Mouse (Mus musculus): ENCODE measurements around the gene Nfe2l2.

The Nfe2l2 gene

DNA sequence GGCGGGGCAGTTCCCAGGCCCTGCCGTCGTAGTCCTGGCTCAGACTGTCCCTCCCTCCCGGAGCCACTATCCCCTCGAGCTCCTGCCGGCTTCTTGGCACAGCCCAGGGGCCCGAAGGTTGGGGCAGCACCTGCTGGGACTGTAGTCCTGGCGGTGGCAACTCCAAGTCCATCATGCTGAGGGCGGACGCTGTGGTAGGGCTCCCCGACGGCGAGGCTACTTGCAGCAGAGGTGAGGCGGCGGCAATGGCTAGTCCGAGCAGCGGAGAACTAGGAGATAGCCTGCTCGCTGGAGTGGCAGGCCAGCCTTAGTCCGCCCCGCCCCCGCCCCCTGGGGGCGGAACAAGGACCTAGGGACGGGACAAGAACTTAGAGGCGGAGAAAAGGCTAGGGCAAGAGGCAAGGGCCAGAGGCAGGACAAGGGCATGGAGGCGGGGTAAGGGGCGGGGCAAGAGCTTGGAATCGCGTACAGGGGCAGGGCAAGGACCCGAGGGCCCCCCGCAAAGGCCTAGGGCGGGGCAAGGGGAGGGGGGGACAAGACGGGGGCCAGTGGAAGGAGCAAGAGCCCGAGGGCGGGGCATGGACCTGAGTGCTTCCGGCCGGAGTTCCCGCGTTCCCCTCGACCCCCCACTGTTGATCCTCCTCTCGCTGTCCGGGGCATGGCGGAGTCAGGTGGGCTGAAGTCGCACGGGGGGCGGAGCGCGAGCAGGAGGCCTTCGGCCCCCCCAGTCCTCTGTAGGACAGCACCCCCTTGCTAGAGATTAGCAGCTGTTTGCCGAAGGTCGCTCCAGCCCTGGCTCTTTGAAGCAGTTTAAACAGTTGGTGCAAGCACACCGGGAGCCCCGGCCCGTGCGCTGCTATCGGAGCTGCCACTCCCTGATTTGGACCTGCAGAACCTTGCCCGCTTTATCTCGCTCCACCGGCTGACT is at the start of gene Nfe2l2:
TSS of gene Nfe2l2 (minus strand) at position 408 of the 928 bp plus-strand sequence.
- peak; percentile 100 for DNase-seq

DNA sequence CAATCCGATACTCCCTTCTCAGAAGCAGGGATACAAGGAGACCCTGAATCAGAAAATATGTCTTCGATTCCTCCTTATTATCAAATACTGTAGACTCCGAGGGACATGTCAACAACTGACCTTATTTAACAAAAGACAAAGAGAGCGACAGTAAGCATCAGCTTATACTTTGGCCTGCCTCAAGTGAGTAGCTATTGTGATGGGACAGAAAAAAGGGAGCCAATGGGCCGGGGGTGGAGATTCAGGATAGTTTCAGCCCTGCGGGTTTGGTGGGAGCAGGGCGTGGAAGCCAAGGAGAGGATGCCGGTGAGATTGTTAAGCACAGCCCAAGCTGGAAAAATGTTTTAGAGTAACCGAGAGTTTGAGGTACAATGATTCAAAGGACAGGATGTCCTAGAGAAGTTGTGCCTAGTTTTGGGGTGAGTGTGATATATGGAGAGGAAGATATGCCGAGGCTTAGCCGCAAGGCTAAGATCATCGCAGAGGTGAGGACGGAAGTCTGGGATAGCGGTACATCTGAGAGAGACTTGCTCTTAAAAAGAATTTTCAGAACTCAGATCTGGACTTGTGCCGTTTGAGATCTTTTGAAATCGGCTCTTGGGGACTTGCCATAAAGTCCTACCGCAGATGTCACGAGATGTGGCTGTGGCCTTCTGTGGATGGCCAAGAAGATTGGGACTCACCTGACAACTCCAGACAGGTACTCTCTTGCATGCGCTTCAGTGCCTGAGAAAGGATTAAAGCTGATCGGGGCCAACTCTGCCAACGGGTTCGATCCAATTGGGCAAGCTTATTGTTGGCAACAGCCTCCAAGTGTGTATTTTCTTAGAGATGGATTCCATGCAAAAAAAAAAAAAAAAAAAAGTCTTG is 48.1 kb upstream of the Nfe2l2 start:
- no peak for DNase-seq

GRCm38 (mm10) chr2:75751896-75752295 is 47.5 kb upstream of the Nfe2l2 start:
- no peak for DNase-seq

DNA sequence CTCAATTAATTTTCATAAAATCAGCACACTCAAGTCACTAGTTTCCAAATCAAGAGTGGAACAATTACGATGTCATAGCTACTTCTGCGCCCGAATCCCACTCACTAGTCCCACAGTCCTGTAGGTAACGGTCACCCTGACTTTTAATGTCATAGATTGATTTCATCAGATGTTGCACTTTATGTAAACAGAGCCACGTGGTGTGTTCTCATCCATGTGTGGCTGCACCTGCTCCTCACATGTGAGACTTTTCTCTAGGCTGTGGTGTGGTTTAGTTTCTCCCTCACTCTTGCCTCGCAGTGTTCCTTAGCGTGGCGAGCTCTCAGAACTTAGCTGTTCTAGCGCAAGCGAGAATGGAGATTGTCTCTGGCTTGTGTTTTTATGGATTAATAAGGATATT is 46.4 kb upstream of the Nfe2l2 start:
- DNase-seq: no peak

GRCm38 (mm10) chr2:75750043-75750718 is 45.7 kb upstream of the Nfe2l2 start:
- no peak for DNase-seq

DNA sequence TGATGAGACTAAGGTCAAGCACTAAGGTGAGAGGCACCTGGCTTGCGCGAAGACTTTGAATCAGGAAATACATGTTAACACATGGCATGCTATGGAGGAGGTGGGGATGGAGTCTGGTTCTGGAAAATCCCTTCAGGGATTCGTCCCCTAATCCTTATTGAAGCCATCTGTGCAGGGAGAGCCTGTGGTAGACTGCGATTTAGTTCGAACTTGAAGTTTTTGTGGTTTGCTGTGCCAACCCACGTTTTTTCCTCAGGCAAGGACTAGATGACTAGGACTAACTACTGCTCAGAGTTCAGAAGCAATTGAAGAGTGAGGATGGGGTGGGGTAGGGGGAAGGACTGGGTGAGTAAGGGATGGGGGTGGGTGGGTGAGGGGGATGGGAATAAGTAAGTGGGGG is 44.4 kb upstream of the Nfe2l2 start:
- DNase-seq: no peak

DNA sequence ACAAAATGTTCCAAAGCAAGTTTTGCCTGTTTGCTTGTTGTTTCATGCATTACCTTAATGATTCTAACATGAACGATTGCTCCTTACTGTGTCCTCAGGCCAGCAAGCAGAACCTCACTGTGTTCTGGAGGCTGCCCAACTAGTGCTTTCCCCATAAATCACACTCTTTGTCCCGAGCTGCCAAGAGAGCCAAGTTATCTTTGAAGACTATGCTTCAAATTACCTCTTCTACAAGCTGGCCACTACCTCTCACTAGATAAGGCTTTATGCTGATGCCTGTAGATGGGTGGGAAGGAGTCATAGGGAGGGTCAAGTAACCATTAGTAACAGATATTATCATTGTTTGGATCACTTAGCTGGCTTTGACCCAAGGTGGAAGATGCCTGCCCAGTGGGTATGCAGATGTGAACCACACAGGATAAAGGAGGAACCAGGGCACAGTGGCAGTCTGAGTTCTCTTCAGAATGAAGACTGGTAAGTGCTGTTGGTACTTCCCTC is 32.6 kb upstream of the Nfe2l2 start:
- no peak for DNase-seq

GRCm38 (mm10) chr2:75734196-75734865 is 29.9 kb upstream of the Nfe2l2 start:
- DNase-seq: no peak

- DNase-seq: no peak
Observed at GRCm38 (mm10) chr2:75733177-75733576, 28.7 kb upstream of the Nfe2l2 start.

GRCm38 (mm10) chr2:75731929-75732328 is 27.5 kb upstream of the Nfe2l2 start:
- DNase-seq: no peak

GRCm38 (mm10) chr2:75731233-75731651 is 26.8 kb upstream of the Nfe2l2 start:
- no peak for DNase-seq

DNA sequence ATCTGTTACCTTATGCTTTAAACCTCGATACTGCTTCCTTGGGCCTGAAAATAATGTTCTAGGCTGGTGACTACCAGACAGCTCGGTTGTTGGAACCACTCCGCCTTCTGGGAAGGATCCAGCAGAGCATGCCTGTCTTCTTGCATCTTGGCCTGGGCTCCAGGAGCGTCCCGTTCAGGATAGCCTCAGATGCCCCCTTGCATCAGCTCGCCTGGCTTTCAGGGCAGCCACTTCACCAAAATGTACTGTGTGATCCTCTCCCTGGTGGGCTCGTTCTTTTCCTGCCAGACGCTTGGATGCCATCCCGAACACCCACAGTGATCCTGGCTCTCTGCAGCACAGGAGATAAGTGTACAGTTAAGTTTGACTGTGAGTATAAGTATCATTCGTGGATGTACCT is 25.6 kb upstream of the Nfe2l2 start:
- no peak for DNase-seq

GRCm38 (mm10) chr2:75724863-75725445 is 20.5 kb upstream of the Nfe2l2 start:
- no peak for DNase-seq

- DNase-seq: no peak
Observed at GRCm38 (mm10) chr2:75723481-75723880, 19.0 kb upstream of the Nfe2l2 start.

DNA sequence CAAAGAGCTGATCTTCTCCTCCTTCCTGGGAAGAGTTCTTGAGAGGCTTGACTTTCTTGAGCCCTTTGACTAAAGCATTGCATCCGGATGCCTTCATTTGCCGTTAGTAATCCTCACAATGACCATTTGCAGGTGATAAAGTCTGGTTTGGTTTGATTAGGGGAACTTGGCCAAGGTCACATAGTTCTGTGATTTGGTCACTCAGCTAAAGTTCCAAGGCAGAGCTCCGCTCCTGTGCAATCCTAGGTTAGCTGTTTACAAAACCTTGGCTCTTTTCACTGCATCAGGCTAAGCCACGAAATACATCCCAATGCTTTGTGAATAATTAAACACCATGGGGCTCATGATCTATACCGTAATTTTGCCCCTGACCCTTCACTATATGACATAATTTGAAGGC is 18.5 kb upstream of the Nfe2l2 start:
- DNase-seq: no peak

DNA sequence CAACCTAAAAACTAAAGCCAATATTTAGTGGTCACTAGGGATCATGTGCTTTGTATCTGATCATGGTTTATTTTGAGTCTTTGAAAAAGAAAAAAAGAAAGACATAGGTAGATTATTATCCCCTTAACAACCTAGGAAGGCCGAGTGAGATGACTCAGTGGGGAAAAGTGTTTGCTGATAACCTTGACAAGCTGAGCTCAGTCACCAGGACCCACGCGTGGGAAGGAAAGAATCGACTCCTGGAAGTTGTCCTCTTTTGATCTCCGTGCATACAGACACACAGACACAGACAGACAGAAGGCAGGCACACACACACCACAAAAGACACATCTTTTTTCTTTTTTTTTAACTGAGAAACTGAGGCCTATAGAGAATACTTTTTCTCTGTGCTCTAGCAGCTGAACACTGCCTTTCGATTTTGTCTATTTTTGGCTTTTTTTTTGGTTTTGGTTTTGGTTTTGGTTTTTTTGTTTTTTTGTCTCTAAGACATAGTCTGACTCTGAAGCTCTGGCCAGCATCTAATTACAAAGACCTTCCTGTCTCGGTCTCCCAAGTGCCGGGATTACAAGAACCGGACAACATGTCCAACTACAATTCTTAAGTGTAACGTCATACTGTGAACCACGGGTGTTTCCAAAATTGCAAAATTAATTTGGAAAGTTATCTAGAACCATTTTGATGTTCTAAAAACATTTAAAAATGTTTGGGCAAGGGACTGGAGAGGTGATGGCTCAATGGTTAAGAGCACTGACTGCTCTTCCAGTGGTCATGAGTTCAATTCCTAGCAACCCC is 16.0 kb upstream of the Nfe2l2 start:
- DNase-seq: no peak

GRCm38 (mm10) chr2:75719331-75719869 is 15.0 kb upstream of the Nfe2l2 start:
- no peak for DNase-seq

DNA sequence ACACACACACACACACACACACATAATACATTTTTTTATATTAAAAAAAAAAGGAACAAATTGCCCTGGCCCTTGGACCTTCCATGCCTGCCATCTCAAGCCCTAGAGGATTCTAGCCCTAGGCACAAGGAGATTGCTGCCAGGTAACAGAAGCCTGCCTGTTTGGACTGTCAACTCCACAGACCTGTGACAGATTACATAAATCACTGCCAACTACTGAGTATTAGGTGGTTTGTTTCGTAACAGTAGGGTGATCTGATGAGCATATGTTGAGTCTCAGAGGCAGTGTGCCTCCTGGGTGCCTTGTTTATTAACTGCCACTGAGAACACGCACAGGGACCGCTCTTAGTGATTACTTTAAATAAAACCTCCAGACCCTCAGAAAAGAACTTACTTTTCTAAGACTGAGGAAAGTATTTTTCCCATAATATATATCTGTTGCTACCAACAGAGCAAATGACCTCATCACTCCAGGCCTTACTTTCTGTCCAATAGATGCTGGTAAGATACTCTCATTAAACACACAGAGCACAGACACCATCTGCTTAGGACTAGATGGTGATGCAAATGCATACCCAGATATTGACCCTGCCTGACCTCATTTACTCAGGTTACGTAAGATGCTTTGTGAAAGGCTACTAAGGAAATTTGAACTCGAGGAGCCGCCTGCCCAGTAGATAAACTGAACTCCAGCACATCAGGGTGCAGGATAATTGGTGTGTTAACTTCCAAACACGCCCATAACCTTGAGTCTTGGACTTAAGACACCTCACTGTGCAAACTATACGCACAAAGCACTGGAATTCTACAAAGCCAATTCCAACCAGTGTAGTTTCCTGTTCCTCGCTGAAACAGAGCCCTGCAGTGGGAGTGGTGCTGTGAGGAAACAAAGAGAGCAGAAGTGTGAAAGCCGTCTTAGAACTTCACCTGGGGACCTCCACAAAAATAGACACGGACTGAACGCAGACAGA is 11.9 kb upstream of the Nfe2l2 start:
- no peak for DNase-seq

GRCm38 (mm10) chr2:75714766-75715165 is 10.3 kb upstream of the Nfe2l2 start:
- no peak for DNase-seq

GRCm38 (mm10) chr2:75713083-75713482 is 8.6 kb upstream of the Nfe2l2 start:
- no peak for DNase-seq

All from kidney, postnatal 14 days (tissue).